Mouse (Mus musculus): ENCODE data around the gene Agbl3. TPM values are rescaled to one million over a fixed set of nuclear protein-coding genes. Genes with fewer than 3 reads are reported as not detected.

The Agbl3 gene
- total RNA-seq, 2 experiments from 2014 or later, result 7.0 to 8.9 TPM

DNA sequence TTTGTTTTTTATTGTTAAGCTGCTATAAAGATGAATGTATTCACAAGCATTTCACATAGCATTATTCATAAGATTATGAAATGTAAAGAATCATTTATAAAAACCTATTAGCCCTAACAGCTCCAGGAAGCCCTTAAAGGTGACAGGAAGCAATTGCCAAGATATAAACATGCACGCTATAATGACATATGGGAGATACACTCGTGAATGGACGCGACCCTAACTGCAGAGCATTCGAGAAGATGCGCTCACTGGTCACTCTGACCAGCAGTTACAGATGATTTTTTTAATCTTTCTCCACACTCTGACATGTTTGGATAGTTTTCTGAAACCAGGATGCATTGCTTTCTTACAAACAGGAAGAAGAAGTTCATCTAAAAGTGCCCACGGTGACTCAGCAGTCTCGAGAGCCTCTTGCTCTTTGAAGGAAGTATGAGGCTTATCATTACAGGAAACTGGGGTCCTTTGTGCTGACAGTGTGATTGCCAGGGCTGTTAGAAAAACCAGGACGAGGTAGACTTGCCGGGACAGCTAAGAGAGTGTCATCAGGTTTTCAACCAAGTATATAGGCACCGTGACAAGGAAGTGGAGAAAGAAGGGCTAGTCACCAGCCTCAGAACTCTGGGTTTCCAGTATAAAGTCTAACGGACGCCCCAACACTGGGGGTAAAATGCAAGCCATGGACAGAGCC, 89.1 kb downstream of the Agbl3 start:
- ATAC-seq (replicated peaks; ENCODE audit: low FRiP score, low TSS enrichment, poor library complexity, severe bottlenecking), result peak; percentile 71

DNA sequence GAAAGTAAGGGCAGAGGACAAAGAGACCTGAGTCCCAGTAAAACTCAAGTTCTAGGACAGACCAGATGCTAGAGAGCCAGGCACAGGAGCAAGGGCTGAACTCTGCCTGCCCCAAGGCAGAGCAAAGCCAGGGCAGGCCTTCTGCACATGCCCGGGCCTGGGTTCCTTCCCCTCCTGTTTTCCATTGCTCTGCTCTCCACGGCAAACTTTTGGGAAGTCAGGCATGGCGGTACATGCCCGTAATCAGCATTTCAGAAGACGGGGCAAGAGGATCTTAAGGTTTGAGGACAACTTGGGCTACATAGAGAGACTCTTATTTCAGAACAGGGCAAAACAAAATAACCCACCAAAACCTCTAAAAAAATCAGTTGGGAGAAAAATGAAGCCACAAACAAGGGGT, 89.9 kb downstream of the Agbl3 start:
- ATAC-seq (replicated peaks; ENCODE audit: low FRiP score, low TSS enrichment, poor library complexity, severe bottlenecking), result no peak

DNA sequence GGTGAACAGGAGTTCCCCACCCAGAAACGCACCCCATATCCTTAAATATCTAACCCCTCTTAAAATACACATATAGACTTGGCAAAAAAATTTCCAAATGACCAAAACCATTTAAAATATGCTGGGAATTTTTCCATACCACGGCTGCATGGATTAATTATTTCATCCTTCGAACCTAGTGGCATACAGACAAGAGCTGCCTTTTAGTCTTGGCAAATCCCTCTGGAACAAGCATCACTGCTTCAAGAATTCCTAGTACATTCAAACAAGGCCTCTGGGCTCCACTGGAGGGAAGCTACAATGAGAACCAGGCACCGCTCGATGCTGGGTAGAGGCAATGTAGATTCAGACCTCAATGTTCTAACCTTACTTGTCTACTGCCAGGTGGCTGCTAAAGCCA, 90.5 kb downstream of the Agbl3 start:
- no peak for ATAC-seq (replicated peaks; ENCODE audit: low FRiP score, low TSS enrichment, poor library complexity, severe bottlenecking)

DNA sequence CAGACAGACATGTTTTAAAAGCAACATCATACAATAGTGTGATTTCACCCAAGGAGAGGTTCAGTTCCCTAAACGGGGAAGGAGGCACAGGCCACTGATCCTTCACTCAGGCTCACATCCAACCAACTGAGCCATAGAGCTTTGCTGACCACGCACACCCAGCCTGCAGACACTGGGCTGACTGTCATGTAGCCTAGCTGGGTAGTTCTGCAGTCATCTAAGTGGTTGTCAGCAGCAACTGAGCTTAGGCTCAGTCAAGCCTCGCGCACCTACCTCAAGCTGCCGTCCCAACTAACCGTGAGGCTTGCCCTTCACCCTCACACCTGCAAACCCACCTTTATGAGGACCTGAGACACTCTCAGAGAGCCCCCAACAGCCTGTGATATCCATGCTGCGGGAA, 91.7 kb downstream of the Agbl3 start:
- no peak for ATAC-seq (replicated peaks; ENCODE audit: low FRiP score, low TSS enrichment, poor library complexity, severe bottlenecking)

DNA sequence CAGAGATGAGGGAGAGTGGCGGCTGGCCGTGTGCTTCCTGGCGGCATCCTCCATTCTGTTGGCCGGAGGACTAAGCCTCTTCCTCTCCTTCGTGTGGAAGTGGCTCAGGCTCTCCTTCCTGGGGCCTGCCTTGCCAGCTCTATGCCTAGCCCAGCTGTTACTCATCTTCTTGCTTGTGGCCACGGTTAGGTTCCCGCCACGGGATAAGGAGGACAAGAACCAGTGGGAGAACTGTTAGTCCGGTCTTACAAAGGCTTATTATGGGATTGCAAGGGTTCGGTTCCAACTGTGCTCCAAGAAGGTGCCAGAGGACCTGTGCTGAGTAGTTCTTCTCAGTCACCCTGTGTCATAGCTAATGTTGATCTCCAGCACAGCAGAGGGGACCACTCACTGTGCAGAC, 92.6 kb downstream of the Agbl3 start:
- no peak for ATAC-seq (replicated peaks; ENCODE audit: low FRiP score, low TSS enrichment, poor library complexity, severe bottlenecking)

DNA sequence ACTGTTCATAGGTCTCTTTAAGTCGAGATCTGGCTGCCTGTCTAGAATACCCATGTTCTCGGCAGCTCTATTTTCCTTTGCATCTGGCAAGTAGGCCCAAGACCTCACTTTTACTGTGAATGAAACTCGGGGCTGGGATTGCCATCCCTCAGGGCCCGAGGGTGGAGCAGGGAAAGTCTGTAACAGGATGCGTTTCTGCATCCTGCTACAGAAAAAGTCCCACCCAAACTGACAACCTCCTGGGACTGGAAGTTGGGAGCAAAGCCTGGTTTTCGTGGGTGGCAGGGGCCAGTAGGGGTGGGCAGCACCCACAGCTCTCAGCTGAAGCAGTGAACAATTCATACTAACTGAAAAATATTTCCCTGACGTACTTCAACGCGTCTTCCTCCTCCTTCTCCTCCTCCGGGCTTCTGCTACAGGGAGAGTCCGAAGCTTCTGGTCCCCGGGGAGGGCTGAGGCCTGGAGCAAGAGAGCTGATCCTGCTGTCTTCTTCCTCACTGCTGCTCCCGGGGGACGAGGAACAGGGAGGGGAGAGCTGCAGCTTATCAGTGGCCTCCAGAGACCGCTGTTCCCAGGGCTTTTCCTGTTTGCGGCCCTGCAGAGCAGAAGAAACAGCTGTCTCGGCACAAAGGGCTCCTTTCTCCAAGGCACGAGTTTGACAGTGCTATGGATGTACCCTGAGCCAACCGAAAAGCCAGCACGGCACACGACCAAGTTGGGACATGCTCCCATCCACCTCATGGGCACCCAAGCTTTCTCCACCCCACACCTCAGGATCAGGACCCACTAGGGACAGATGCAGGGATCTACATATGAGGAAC, 94.1 kb downstream of the Agbl3 start:
- ATAC-seq (replicated peaks; ENCODE audit: low FRiP score, low TSS enrichment, poor library complexity, severe bottlenecking), result peak; percentile 8; the same call in 1 of the 2 replicates

DNA sequence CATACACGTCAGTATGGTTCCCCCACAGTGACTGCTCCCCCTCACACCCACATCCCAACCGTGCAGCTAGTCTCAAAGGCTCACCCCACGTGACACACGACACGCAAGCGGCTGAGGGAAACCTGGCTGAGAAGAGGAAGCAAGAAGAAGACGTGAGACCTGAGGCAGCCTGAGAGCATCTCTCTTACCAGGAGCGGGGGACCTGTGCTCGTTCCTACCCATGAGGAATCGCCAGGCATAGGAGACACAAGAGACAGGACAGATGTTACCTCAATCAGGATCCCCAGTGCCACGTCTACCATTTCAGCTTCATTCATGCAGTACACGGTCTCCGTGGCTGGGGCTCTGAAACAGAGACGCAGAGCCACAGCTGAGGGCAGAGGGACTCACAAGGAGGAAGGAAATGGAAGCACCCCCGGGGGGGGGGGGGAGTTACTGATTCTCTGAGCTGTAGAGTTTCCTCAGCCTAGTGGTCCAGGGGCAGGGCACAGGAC, 95.1 kb downstream of the Agbl3 start:
- ATAC-seq (replicated peaks; ENCODE audit: low FRiP score, low TSS enrichment, poor library complexity, severe bottlenecking), result no peak

DNA sequence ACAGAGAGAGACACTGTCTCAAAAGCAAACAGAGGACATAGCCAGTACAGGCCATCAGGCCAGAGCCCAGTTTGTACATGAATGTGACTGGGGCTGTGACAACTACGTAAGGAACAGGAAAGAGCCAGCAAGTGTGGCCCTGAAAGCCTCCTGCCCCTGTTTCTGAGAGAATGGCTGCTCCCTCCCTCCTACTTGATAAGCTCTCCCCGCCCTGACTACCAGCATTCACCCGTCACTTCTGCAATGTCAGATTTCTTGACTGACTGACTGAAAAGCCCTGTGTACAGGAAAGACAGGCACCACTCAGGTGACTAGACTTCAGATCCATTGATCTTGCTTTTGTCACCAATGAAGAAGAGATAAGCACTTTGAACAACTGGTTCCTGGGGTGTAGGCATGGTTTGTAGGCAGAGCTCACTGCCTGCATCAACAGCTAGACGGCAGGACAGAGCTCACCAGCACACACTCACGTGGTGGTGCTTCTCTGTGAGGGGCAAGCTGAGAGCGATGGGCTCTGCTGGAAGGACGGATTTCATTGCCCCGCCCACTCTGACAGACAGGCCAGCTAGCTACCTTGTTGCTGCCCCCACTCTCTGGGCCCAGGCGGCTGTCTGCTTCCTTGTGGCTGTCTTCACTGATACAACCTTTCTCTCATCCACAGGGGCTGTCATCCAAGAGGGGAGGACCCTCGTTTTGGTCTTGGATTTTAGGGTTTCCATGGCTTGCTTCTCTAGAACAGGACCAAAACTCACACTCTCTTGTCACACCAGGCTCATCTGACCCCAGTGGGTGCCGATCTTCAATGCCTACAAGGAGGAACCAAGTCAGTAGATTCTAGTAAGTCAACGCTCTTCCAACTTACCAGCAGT, 96.0 kb downstream of the Agbl3 start:
- peak; percentile 52 for ATAC-seq (replicated peaks; ENCODE audit: low FRiP score, low TSS enrichment, poor library complexity, severe bottlenecking)

DNA sequence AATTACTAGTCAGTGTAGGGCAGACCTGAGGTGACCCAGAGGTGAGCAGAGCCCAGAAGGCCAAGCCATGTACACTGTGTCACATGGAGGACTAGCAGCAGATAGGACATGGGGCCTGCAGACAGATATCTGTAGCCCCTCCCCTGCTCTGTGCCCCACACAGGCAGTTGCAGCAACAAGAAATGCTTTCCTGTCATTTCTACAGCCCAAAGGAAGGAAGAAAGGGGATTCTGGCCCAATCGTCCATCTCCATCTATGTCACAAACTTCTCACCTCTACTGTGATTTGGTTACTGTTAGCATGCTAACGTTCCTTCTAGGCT, 96.6 kb downstream of the Agbl3 start:
- ATAC-seq (replicated peaks; ENCODE audit: low FRiP score, low TSS enrichment, poor library complexity, severe bottlenecking), result peak; percentile 35; the same call in 1 of the 2 replicates

DNA sequence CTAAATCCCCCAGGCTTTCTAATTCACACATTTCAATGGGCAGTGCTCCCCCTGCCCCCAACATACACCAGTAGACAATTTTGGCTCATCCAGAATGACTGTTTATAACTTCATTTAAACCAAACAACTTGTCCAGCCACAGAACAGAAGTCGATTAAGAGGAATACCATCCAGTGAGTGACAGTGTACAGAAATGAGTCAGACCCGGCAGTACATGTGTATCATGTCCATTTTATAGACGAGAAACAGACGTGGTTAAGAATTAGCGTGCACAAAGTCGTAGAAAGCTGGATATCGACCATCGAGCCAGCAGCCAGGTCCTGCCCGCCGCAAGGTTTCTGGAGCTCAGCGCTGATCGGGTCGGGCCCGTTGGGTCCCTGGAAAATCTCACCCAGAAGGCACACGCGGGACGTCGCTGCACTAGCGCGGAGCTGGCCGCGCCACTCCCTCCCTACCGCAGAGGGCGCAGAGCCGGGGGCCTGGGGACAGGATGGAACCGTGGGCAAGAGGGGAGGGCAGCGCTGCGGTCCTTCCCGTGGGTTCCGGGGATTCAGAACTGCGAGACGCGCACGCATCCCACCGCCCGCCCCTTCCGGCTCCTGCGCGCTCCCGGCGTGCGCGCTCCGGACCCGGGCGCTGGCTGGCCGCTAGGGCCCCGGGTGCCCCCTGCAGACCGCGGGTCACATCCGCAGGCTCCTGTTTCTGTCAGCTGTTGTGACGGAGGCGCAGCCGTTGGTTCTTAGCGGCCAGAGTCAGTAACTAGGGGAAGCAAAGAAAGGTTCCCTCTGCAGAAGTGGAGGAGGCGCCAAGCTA, 97.5 kb downstream of the Agbl3 start, which contains the start of gene Cyren:
Gene Cyren (minus strand): TSS at position 552 of the 813 bp plus-strand sequence.
- peak; percentile 63 for ATAC-seq (replicated peaks; ENCODE audit: low FRiP score, low TSS enrichment, poor library complexity, severe bottlenecking)

DNA sequence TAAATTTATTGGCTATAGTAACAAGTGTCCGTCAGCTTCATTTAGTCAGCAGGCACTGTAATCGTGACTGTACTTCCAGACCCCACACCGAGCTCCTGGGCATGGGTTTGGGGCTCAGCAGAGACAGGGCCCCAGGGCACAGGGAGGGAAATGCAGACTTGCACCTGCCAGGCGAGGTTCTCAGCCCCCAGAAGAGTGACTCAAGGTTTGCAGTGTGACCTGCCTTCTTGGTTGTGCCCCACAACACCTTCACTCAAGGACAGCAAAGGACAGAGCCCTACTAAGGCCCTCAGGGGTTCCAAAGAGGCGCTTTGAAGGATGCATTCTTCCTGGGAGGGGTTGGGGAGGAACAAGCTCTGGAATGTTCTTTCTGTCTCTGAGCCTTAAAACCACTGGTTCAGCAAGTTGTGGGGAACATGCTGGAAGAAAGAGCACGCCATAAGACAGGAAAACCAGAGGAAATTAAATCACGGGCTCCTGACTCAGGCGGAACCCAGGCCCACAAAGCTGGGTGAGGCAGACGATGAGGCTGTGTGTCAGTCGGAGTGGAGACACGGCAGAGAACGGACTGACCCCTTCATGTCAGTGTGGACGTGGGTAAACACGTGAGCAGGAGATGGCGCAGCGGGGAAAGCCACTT, 99.0 kb downstream of the Agbl3 start:
- ATAC-seq (replicated peaks; ENCODE audit: low FRiP score, low TSS enrichment, poor library complexity, severe bottlenecking), result no peak

DNA sequence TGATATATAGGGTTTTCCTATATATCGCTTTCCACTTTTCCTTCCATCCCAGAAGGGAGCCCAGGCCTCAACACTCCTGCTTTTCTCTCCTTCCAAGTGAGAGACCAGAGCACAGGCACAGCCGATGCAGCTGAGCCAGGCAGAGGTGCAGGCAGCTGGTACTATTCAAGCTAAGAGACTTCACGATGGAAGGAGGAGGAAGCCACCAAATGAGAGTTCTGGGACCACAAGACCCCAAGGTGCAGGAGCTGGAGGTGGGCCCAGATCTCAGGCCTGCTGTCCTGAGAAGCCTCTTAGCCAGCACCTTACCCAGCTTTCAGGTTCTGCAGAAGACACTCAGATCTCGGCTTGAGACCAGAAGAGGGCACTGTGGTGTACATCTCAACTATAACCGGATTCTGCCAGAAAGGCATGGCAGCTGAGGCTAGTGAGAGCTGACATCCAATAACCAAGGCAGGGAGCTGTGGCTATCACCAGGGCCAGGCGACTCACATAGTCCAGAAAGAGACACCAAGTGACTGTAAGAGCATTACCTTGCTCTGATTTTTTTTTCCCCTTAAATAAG, 99.8 kb downstream of the Agbl3 start:
- no peak for ATAC-seq (replicated peaks; ENCODE audit: low FRiP score, low TSS enrichment, poor library complexity, severe bottlenecking)

DNA sequence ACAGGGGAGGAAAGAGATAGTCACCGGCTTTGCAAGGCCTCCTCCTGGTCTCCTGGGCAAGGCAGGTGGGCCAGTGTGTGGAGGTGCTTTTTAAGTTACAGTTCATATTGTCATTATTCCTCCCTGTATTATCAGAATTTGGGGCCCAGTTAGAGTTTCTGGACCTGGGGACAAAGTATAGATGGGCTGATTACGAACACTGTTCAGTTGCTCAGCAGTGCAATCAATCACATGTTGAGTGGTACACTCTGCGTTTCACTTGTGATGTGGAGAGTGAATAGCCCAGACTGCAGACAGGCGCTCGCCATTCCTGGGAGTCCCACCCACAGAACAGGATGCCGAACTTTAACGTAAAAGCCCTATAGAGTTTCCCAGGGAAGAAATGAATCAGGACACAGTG, 104.5 kb downstream of the Agbl3 start:
- no peak for ATAC-seq (replicated peaks; ENCODE audit: low FRiP score, low TSS enrichment, poor library complexity, severe bottlenecking)

DNA sequence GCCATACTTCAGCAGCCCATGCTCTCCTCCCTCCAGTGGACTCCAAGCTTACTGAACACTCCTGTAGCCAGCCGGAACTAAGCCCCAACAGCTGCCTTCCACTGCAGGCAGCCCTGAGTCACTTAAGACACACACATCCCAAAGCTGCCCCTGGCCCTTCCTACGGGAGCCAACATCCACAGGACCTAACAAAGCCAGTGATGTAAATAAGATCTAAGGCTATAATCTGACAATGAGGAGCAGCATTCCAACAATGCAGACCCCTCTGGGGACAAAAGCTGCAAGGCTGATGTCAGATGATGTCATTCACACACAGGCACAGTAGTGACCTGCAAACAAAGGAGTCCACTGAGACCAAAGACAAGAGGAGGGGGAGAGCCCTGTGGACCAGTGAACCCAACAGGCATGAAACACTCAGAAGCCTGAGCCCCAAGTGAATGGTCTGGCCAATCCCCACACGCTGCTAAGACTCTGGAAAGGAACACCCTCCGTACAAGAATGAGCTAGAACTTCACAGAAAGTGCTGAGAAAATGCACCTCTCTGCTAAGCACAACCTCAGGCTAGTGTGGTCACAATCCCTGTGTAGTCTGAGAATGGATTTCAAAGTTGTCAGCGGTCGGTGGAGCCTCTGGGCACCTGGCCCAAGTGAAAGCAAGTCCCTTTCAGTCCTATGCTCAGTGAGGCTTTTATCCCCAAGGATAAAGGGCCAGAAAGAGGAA, 107.1 kb downstream of the Agbl3 start:
- ATAC-seq (replicated peaks; ENCODE audit: low FRiP score, low TSS enrichment, poor library complexity, severe bottlenecking), result no peak

DNA sequence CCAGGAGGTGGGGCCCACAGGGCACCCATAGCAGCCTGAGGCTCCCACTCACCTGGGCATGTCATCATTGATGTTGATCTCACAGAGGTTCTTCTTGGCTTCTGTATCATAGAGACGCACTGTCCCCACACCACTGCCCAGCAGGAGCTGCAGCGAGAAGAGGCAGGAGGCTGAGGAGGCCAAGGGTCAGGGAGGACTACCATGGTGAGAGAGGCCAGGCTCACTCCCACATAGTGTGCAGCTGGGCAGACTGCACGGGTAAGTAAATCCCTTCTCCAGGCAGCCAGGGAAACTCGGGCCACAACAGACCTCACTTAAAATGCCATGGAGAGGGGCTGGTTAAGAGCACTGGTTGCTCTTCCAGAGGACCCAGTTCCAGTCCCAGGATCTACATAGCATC, 109.0 kb downstream of the Agbl3 start:
- ATAC-seq (replicated peaks; ENCODE audit: low FRiP score, low TSS enrichment, poor library complexity, severe bottlenecking), result no peak

DNA sequence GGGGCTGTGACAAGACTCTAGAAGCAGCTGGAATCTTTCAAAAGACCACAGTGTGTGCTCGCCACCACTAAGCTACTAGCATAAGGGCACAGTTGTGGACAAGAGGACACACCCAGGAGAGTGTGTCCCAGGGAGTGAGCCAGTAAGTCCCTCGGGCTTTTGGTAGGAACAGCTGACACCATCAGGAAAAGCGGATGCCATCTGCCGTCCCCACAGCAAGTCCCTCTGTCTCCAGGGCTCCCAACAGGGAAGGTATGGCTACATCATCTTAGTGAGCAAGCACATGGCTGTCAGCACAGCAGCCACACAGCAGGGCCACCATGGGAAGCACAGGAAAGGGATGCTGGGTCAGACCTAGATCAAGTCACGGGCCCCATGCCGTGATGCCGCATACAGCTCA, 115.3 kb downstream of the Agbl3 start:
- ATAC-seq (replicated peaks; ENCODE audit: low FRiP score, low TSS enrichment, poor library complexity, severe bottlenecking), result no peak

DNA sequence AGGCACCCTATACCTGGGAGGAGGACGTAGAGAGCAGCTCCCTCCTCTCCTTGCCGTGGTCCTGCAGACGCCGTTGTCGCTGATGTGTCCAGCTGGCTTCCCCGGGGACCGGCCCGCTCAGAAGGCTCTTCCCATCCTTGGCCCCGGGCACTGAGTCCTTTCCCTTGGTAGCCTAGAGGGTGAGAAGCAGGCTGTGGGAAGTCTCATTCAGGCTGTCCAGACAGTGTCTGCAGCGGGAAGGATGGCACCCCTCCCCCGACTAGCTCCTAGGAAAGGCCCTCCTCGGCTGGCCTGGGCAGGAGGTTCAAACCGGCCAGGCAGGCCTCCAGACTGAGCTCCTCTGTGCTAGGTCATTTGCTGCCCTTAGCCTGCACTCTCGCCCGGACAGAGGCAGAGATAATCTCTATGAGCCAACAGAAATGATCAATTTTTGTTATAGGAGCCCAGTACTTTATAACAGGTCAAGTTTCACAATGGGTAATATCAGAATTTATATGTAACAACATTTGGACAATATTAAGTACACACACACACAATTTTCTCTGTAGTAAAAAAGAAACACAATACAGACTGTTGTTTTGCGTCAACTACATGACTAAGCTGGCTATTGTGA, 116.0 kb downstream of the Agbl3 start:
- no peak for ATAC-seq (replicated peaks; ENCODE audit: low FRiP score, low TSS enrichment, poor library complexity, severe bottlenecking)

Data from megakaryocyte-erythroid progenitor cell, adult 5-6 weeks (primary cell).